Mouse (Mus musculus) adrenal gland, postnatal 25 days (tissue): ENCODE data around the gene Armc12. TPM values are rescaled to one million over a fixed set of nuclear protein-coding genes. Genes with fewer than 3 reads are reported as not detected.

ENCODE experiments used
- microRNA-seq, 2 experiments: library from miRNA; unstranded; fragments of <30 nt; microRNA quantifications; one replicate each; pipeline ENCODE4 v1.2.0; 2021
- total RNA-seq: library from RNA; stranded (reverse); gene quantifications from 2 replicates; pipeline ENCODE4 v1.2.3, GENCODE M21; 2021

Armc12 gene
- total RNA-seq, 1 experiment from 2014 or later, result not detected

Small RNA genes lying within 50 kb of the gene (microRNA-seq; reads per million reads assigned to microRNA genes)
- gene Gm25195, result 0 reads per million in 2 experiments
- gene Mir6969, result 0 reads per million in 2 experiments

Other genes starting within 250 kb of the Armc12 start
- 34.6 and 35.0 TPM in 2 replicates for gene Fance, start 217.3 kb upstream of the Armc12 start, total RNA-seq
- 789 and 848 TPM in 2 replicates for gene Rpl10a, start 202.3 kb upstream of the Armc12 start, total RNA-seq
- 10.4 and 13.6 TPM in 2 replicates for gene Tead3, start 180.0 kb upstream of the Armc12 start, total RNA-seq
- not detected in 2 replicates for gene Tulp1, start 165.6 kb upstream of the Armc12 start, total RNA-seq
- 55.9 and 60.1 TPM in 2 replicates for gene Fkbp5, start 13.3 kb upstream of the Armc12 start, total RNA-seq
- not detected in 2 replicates for gene Clpsl2, start 18.6 kb downstream of the Armc12 start, total RNA-seq
- gene Clps, start 30.0 kb downstream of the Armc12 start, total RNA-seq, result not detected in 2 replicates
- gene Lhfpl5, start 44.8 kb downstream of the Armc12 start, total RNA-seq, result 1.9 and 2.2 TPM in 2 replicates
- 60.9 and 76.5 TPM in 2 replicates for gene Srpk1, start 91.9 kb downstream of the Armc12 start, total RNA-seq
- 1.9 TPM in 1 of 2 replicates, not detected in the other for gene Slc26a8, start 159.4 kb downstream of the Armc12 start, total RNA-seq
- gene Mapk14, start 160.5 kb downstream of the Armc12 start, total RNA-seq, result 82.6 and 88.6 TPM in 2 replicates
- gene AC170998.1, start 195.3 kb downstream of the Armc12 start, total RNA-seq, result 1.7 and 2.2 TPM in 2 replicates
- 189 and 241 TPM in 2 replicates for gene Mapk13, start 238.5 kb downstream of the Armc12 start, total RNA-seq